Mouse (Mus musculus) liver, embryonic 15.5 days (tissue): ENCODE data around the gene Tgfa. TPM values are rescaled to one million over a fixed set of nuclear protein-coding genes. Genes with fewer than 3 reads are reported as not detected.

ENCODE experiments used
- ATAC-seq: fragments of 200-750 bp; cut with Nextera tagmentation; 2 replicates; pipeline ENCODE4 v1.8.0; 2017; ENCODE audit warnings: moderate number of reproducible peaks, mild to moderate bottlenecking, moderate library complexity; ENCODE audit not compliant: insufficient read depth
- H3K27ac ChIP-seq: fragments of 300-500 bp; sonication (generic); replicated peaks from 2 replicates; pipeline ENCODE4 v1.5.1; 2015; ENCODE audit warnings: mild to moderate bottlenecking, inconsistent platforms
- H3K27me3 ChIP-seq: fragments of 300-500 bp; sonication (generic); 2 replicates; pipeline ENCODE4 v1.6.1; 2015; ENCODE audit warnings: mild to moderate bottlenecking, inconsistent platforms
- H3K36me3 ChIP-seq: fragments of 300-500 bp; sonication (generic); replicated peaks from 2 replicates; pipeline ENCODE4 v1.6.1; 2015; ENCODE audit warnings: moderate library complexity, mild to moderate bottlenecking, inconsistent platforms
- H3K4me1 ChIP-seq: fragments of 300-500 bp; sonication (generic); replicated peaks from 2 replicates; pipeline ENCODE4 v1.6.1; 2015; ENCODE audit warnings: inconsistent platforms
- H3K4me2 ChIP-seq: fragments of 300-500 bp; sonication (generic); 2 replicates; pipeline ENCODE4 v1.6.1; 2015; ENCODE audit warnings: moderate library complexity, mild to moderate bottlenecking, inconsistent platforms
- H3K4me3 ChIP-seq: fragments of 300-500 bp; sonication (generic); replicated peaks from 2 replicates; pipeline ENCODE4 v1.5.1; 2015; ENCODE audit warnings: mild to moderate bottlenecking, inconsistent platforms
- H3K9ac ChIP-seq: fragments of 300-500 bp; sonication (generic); 2 replicates; pipeline ENCODE4 v1.6.1; 2015; ENCODE audit warnings: moderate library complexity, mild to moderate bottlenecking, inconsistent platforms
- H3K9me3 ChIP-seq: fragments of 300-500 bp; sonication (generic); replicated peaks from 2 replicates; pipeline ENCODE4 v1.6.1; 2016; ENCODE audit warnings: inconsistent platforms
- WGBS: fragments of 180-500 bp; shearing (Covaris S2); methylation state at CpG from one replicate; pipeline ENCODE4 v1.1.7; 2015; ENCODE audit warnings: mixed read lengths; ENCODE audit not compliant: insufficient replicate concordance; 5-methylcytosine and 5-hydroxymethylcytosine counted together
- polyA plus RNA-seq: library from polyadenylated mRNA; unstranded; fragments of >200 nt; fragmentation: Nextera tagmentation; extraction: Ambion mirVana; gene quantifications from 2 replicates; pipeline ENCODE4 v1.2.1, GENCODE M21; 2015

The Tgfa gene
- 2.0 and 2.5 TPM in 2 replicates for polyA plus RNA-seq

DNA sequence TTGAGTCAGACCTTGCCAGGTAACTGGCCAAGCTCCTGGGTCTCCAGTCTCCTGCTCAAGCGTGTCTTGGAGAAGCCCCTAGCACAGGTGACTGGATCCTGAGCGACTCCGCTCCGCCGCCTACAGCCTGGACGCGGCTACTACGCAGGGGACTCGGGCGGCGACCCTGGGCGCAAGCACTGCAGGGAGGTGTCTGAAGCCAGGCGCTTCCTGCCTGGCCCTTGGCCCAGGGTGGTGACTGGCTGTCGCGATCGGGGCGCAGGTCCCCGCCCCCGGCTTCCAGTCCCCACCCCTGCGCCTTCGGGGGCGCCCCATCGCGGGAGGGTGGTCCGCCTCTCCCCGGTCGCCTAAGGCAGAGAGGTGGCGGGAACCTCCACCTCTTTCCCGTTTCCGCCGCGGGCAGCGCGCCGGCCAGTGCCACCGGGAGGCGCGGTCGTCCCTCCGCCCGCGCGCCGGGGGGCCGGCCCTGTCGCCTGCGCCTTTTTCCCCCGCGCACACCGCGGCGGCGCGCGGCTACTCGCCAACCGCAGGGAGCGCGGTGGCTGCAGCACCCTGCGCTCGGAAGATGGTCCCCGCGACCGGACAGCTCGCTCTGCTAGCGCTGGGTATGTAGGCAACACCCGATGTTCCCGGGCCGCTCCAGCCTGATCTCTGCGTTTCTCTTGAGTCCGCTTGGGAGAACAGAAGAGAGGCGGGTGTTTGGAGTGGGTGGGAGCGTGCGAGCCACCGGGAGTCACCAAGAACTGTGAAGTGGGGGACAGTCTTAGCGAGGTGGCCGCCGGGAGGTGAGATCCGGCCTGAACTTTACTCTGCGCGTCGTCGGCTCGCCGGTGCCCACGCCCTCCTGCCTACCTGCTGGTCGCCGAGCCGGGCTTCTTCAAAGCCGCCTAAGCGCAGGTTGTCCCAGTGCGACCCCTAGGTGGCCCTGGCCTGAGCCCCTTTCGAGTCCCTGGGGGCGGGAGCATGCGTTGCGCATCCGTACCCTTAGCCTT lies at the start of gene Tgfa:
Gene Tgfa (plus strand): TSS at position 283 of the 992 bp plus-strand sequence.
- Histone ChIP-seq H3K4me2 (peak within 1 kb of the TSS; percentile 60), H3K9me3 (no peaks in the 10 kb centered on the region), H3K4me3 (peak within 1 kb of the TSS; percentile 56), H3K27me3 (peaks cover 76% of the 10 kb centered on the region), H3K9ac (peak within 1 kb of the TSS; percentile 27; the same call in 1 of the 2 replicates), H3K4me1 (peaks cover 3% of the 10 kb centered on the region; the same call in 1 of the 2 replicates), H3K27ac (peak within 1 kb of the TSS; percentile 62), H3K36me3 (no peaks in the 10 kb centered on the region)
- WGBS, result under 1% methylated on average over 96 of the region's 97 CpGs
- peak; percentile 84 for ATAC-seq

DNA sequence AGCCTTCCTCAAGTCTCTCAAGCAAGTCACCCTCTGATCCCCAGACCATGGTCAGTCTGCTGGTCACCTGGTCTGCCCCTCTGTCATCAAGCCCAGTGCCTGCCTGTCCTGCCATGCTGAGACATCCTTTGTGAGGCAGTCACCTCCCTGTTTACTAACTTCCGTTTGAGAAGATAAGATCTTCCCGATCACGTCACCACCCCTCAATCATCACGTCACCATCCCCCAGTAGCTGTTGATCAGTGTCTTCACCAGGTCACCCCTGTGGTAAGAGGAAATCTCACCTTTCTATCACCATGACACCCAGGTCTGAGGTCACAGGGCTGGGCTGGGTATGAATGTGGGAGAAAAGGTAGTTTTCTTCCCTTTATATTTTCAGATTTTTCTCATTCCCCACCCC lies 46.5 kb upstream of the Tgfa start:
- no peak for ATAC-seq
- 19% methylated on average over 4 of the region's 4 CpGs for WGBS
- Histone ChIP-seq H3K36me3 (no peaks in the 10 kb centered on the region), H3K27ac (no peak overlapping the region), H3K4me2 (no peak overlapping the region), H3K9me3 (no peaks in the 10 kb centered on the region), H3K9ac (no peak overlapping the region), H3K4me1 (no peaks in the 10 kb centered on the region), H3K4me3 (no peak overlapping the region), H3K27me3 (no peaks in the 10 kb centered on the region; the same call in 1 of the 2 replicates)

DNA sequence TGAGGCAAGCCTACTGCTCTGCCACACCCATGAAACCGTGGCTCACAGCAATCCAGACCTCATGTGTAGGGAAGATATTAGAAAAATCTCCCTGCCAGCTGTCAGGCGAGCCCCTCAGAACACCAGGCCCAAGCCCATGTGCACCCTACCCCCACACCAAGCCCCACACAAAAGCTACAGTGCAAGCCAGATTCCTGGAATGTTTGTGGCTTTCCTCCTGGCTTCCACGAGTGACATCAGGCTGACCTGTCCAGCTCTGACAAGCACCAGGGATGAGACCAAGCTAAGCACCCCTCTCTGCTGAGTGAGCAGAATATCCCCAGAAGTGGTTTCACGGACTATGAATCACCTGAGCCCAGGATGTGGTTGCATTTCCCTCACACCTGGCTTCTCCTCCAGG lies 46.0 kb upstream of the Tgfa start:
- 19% methylated on average over 4 of the region's 4 CpGs for WGBS
- Histone ChIP-seq H3K9me3 (no peaks in the 10 kb centered on the region), H3K9ac (no peak overlapping the region), H3K27me3 (no peaks in the 10 kb centered on the region; the same call in 1 of the 2 replicates), H3K4me1 (no peaks in the 10 kb centered on the region), H3K4me3 (no peak overlapping the region), H3K27ac (no peak overlapping the region), H3K36me3 (no peaks in the 10 kb centered on the region), H3K4me2 (no peak overlapping the region)
- ATAC-seq, result no peak

DNA sequence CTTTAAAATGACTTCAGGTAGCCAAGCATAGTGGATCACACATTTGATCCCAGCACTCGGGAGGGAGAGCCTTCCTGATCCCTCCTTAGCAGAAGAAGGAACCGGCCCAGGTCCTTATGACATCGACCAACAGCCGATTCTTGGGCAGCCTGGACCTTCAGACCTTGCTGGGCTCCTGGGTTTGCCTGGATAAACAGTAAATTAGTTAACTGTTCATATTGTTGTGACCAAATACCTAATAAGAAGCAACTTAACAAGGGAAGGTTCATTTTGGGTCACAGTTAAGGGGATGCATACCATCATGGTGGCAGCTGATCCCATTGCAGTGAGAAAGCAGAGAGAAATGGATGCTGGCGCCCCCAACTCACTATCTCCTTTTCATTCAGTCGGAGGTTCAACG lies 42.3 kb upstream of the Tgfa start:
- Histone ChIP-seq H3K27ac (no peak overlapping the region), H3K9ac (no peak overlapping the region), H3K9me3 (no peaks in the 10 kb centered on the region), H3K4me2 (no peak overlapping the region), H3K4me3 (no peak overlapping the region), H3K27me3 (peaks cover 4% of the 10 kb centered on the region; the same call in 1 of the 2 replicates), H3K4me1 (peaks cover 2% of the 10 kb centered on the region; the same call in 1 of the 2 replicates), H3K36me3 (no peaks in the 10 kb centered on the region)
- ATAC-seq, result no peak
- WGBS, result 65% methylated on average over 7 of the region's 7 CpGs

- Histone ChIP-seq H3K27ac (no peak overlapping the region), H3K9me3 (no peaks in the 10 kb centered on the region), H3K36me3 (no peaks in the 10 kb centered on the region), H3K4me2 (no peak overlapping the region), H3K9ac (no peak overlapping the region), H3K27me3 (peaks cover 4% of the 10 kb centered on the region; the same call in 1 of the 2 replicates), H3K4me3 (no peak overlapping the region), H3K4me1 (peaks cover 2% of the 10 kb centered on the region; the same call in 1 of the 2 replicates)
- WGBS, result 58% methylated on average over 8 of the region's 8 CpGs
- no peak for ATAC-seq
These were observed 41.5 kb upstream of the Tgfa start for GRCm38 (mm10) chr6:86153436-86153990.

DNA sequence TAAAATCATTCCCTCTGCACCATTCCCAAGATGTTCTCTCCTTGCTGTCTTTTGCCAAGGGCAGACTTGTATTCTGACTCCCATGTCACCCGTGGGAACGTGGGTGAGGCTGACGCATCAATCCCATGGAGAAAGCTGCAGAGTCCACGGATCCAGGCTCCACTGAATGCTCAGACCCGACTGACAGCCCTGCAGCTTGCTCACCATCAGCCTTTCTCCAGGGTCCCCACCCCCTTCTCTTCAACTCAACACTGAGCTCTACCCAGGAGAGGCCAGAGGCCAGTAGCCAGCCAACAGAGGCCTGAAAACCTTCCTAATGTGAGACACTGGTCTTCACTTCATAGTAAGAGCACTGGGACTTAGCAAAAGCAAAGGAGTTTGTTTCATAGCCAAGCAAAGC lies 41.0 kb upstream of the Tgfa start:
- H3K9me3 ChIP-seq, result no peaks in the 10 kb centered on the region
- no peak overlapping the region for H3K4me3 ChIP-seq
- no peak overlapping the region for H3K9ac ChIP-seq
- ATAC-seq, result no peak
- H3K4me2 ChIP-seq, result no peak overlapping the region
- H3K36me3 ChIP-seq, result no peaks in the 10 kb centered on the region
- H3K27ac ChIP-seq, result no peak overlapping the region
- H3K4me1 ChIP-seq, result peaks cover 2% of the 10 kb centered on the region; the same call in 1 of the 2 replicates
- peaks cover 4% of the 10 kb centered on the region; the same call in 1 of the 2 replicates for H3K27me3 ChIP-seq
- WGBS, result 61% methylated on average over 5 of the region's 5 CpGs

DNA sequence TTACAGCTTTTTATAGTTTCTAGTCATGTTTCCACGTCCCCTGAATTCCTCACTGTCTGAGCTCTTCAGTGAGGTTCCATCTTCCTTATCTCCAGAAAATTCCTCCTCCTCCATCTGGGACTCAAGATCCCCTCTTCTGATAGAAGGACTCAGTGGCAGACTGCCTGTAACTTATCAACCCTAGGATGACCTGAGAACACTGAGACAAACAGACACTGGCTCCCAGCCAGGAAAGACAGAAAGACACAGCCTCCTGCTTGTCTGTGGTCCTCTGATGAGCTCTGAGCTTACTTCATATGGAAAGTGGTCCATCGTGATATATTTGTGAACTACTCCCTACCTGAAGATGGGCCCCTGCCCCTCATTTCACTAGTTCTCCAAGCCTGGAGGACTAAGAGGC lies 40.5 kb upstream of the Tgfa start:
- Histone ChIP-seq H3K27ac (no peak overlapping the region), H3K4me1 (peaks cover 2% of the 10 kb centered on the region; the same call in 1 of the 2 replicates), H3K4me3 (no peak overlapping the region), H3K9ac (no peak overlapping the region), H3K27me3 (peaks cover 4% of the 10 kb centered on the region; the same call in 1 of the 2 replicates), H3K4me2 (no peak overlapping the region), H3K36me3 (no peaks in the 10 kb centered on the region), H3K9me3 (no peaks in the 10 kb centered on the region)
- 36% methylated on average over 2 of the region's 2 CpGs for WGBS
- no peak for ATAC-seq

DNA sequence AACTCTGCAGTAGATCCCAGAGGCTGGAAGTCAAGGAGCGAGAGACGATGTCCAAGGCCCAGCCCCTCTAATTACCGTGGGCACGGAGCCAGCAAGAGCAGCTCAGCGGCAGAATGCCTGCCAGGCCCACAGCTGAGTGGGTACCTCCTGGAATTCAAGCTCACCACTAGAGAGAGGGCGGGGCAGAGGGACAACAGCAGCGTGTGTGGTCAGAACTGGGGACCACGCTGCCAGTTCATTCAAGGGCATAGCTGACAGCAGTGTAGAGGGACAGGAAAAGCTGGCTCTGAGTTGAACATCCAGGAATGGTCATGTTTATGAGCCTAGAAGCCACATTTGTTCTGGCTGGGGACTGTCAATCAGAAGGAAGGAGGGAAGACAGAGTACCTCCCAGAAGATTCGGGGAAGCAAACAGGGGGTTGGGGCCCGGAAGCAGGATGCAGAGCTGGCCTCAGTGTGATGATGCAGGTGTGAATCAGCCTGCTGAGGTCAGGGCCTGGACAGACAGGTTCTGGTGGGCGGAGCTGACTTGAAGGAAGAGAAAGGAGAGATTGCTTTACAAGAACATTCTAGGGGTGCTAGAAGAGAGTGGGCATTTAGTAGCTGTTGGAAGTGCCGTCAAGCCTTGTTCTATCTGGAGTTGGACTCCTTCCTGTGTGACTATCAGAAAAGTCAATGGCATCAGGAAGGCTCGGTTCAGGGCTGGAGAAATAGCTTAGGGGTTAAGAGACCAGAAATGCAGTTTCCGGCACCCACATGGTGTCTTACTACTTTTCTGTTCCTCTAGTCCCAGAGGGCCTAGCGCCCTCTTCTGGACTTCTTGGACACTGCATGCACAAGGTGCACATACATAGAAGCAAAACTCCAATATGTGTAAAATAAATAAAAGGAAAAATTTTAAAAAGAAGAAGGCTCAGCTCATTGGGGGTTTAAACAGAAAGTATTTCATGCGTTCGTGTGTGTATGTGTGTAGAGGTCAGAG lies 37.5 kb upstream of the Tgfa start:
- 65% methylated on average over 17 of the region's 17 CpGs for WGBS

DNA sequence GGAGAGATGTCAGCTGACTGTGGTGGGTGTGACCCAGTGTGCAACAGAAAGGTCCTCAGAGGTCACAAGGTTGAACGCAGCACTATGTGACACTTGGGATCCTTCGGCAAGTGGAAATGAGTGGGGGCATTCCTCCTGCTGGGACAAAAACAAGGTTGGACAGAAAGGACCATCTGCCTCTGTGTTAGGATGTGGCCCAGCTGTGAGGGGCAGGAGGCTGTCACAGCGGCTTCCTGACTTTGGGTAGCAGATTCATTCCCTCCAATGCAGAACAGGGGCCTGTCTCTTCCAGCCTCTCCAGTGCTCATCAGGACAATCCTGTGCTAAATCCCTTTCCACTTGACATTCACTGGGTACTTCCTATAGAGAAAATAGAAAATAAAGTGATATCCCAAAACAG lies 34.1 kb upstream of the Tgfa start:
- Histone ChIP-seq H3K4me3 (no peak overlapping the region), H3K9me3 (no peaks in the 10 kb centered on the region), H3K9ac (no peak overlapping the region), H3K36me3 (no peaks in the 10 kb centered on the region), H3K27ac (no peak overlapping the region), H3K4me1 (no peaks in the 10 kb centered on the region), H3K27me3 (0 out of 2 replicates have a peak, but pooled peaks cover 6% of the 10 kb centered on the region), H3K4me2 (no peak overlapping the region)
- ATAC-seq, result no peak
- WGBS, result 52% methylated on average over 3 of the region's 3 CpGs

More for the DNA sequence above, 37.5 kb upstream of the Tgfa start:
- H3K4me1 ChIP-seq, result peaks cover 2% of the 10 kb centered on the region; the same call in 1 of the 2 replicates
- no peak overlapping the region for H3K27ac ChIP-seq
- no peak overlapping the region for H3K9ac ChIP-seq
- H3K4me2 ChIP-seq, result no peak overlapping the region
- no peak overlapping the region for H3K4me3 ChIP-seq
- 0 out of 2 replicates have a peak, but pooled peaks cover 4% of the 10 kb centered on the region for H3K27me3 ChIP-seq
- H3K36me3 ChIP-seq, result no peaks in the 10 kb centered on the region
- no peaks in the 10 kb centered on the region for H3K9me3 ChIP-seq
- ATAC-seq, result no peak

- H3K4me2 ChIP-seq, result no peak overlapping the region
- no peak for ATAC-seq
- H3K36me3 ChIP-seq, result no peaks in the 10 kb centered on the region
- 58% methylated on average over 7 of the region's 7 CpGs for WGBS
- no peak overlapping the region for H3K9ac ChIP-seq
- H3K27ac ChIP-seq, result no peak overlapping the region
- H3K4me3 ChIP-seq, result no peak overlapping the region
- H3K9me3 ChIP-seq, result no peaks in the 10 kb centered on the region
- 0 out of 2 replicates have a peak, but pooled peaks cover 4% of the 10 kb centered on the region for H3K27me3 ChIP-seq
- no peaks in the 10 kb centered on the region for H3K4me1 ChIP-seq
These were observed 33.4 kb upstream of the Tgfa start for GRCm38 (mm10) chr6:86161586-86161985.
